Mouse (Mus musculus) B cell, adult 2 months (primary cell): ENCODE measurements around the gene Creld1.

Experiments used
- DNase-seq, 2 experiments: peaks; one replicate each; pipeline ENCODE4 v3.0.0; 2022

Gene Creld1

GRCm38 (mm10) chr6:113483100-113483615, at the start of gene Creld1:
Gene Creld1 (plus strand): TSS chr6:113483297.
- peak; percentile 91 to 93 for DNase-seq

GRCm38 (mm10) chr6:113433661-113434060, 49.4 kb upstream of the Creld1 start:
- no peak for DNase-seq

GRCm38 (mm10) chr6:113434691-113435090, 48.4 kb upstream of the Creld1 start:
- DNase-seq, result no peak

GRCm38 (mm10) chr6:113435664-113436205, 47.4 kb upstream of the Creld1 start, which contains the start of gene Cidec:
Gene Cidec (minus strand): TSS chr6:113435760.
- DNase-seq, result no peak

- no peak for DNase-seq
Measured at GRCm38 (mm10) chr6:113437135-113437534, 46.0 kb upstream of the Creld1 start.

GRCm38 (mm10) chr6:113438721-113439430, 44.2 kb upstream of the Creld1 start:
- no peak for DNase-seq

- DNase-seq, result no peak
Measured at GRCm38 (mm10) chr6:113440686-113441085, 42.4 kb upstream of the Creld1 start.

GRCm38 (mm10) chr6:113441147-113441680, 41.9 kb upstream of the Creld1 start:
- peak; percentile 82 to 85 for DNase-seq

GRCm38 (mm10) chr6:113442087-113442441, 41.0 kb upstream of the Creld1 start:
- no peak for DNase-seq

GRCm38 (mm10) chr6:113442442-113443090, 40.5 kb upstream of the Creld1 start, which contains the start of gene Jagn1:
Gene Jagn1 (plus strand): TSS chr6:113442569.
- DNase-seq, result peak; percentile 93 to 94

GRCm38 (mm10) chr6:113443091-113443490, 40.0 kb upstream of the Creld1 start:
- DNase-seq, result peak; percentile 33 to 46

GRCm38 (mm10) chr6:113444207-113444965, 38.7 kb upstream of the Creld1 start:
- DNase-seq, result no peak

- DNase-seq, result no peak
Measured at GRCm38 (mm10) chr6:113447639-113448038, 35.5 kb upstream of the Creld1 start.

- no peak for DNase-seq
Measured at GRCm38 (mm10) chr6:113451839-113452238, 31.3 kb upstream of the Creld1 start.

- DNase-seq, result no peak
Measured at GRCm38 (mm10) chr6:113455007-113455406, 28.1 kb upstream of the Creld1 start.

- DNase-seq, result no peak
Measured at GRCm38 (mm10) chr6:113457952-113458534, 25.1 kb upstream of the Creld1 start, which contains the start of gene Il17re. Gene Il17re (plus strand): TSS chr6:113458484.

- DNase-seq, result no peak
Measured at GRCm38 (mm10) chr6:113458635-113459034, 24.5 kb upstream of the Creld1 start.

GRCm38 (mm10) chr6:113464040-113464439, 19.1 kb upstream of the Creld1 start:
- no peak for DNase-seq

GRCm38 (mm10) chr6:113465602-113466001, 17.5 kb upstream of the Creld1 start:
- no peak for DNase-seq

GRCm38 (mm10) chr6:113468512-113468911, 14.6 kb upstream of the Creld1 start:
- no peak for DNase-seq

- DNase-seq, result peak; percentile 82 to 87
Measured at GRCm38 (mm10) chr6:113469021-113469420, 14.1 kb upstream of the Creld1 start.

GRCm38 (mm10) chr6:113469432-113469831, 13.7 kb upstream of the Creld1 start:
- peak; percentile 60 to 66 for DNase-seq
